Mouse (Mus musculus): ENCODE measurements at regions not wholly inside any gene's neighbourhood (a gene's known extent, or its start where the extent isn't known, plus 50 kb on each side); places are given as distances from the start of the nearest gene placed in this dataset.

DNA sequence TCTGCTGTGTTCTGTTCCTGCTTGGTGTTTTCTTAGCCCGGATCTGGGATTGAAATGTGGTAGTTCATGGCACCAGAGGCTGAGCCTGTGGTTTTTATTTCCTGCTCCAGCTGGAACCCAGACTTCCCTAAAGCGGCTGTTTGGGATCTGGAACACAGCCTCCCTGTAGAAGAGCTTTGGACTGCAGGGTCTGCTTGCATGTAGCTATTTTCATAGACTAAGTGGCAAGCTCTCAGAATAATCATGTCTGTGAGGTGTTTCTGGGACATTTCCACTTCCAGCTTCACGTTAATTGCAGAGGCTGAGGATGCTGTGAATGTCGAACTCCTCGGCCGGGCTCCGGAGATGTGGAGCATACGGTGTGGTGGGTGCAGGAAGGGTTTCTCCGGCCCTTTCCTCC, 64.1 kb upstream of the Gm5148 start:
- peak in 1 of 2 experiments; percentile 39 for DNase-seq (ENCODE audit: low spot score in 2 of 2)

DNA sequence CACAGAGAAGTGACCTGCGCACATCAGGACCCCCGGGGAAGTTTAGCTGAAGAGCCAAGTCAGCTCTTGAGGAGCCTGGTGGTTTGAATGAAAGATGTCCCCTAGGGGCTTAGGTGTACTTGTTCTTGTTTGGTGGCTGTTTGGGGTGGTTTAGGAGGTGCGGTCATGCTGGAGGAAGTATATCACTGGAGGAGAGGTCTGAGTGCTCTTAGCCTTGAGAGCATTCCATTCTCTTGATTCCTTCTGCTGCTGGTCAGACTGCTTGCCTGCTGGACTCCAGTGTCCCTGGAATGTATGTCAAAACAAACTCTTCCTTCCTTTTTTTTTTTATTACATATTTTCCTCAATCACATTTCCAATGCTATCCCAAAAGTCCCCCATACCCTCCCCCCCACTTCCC, 62.5 kb upstream of the Gm5148 start:
- DNase-seq (ENCODE audit: low spot score in 2 of 2) = no peak

DNA sequence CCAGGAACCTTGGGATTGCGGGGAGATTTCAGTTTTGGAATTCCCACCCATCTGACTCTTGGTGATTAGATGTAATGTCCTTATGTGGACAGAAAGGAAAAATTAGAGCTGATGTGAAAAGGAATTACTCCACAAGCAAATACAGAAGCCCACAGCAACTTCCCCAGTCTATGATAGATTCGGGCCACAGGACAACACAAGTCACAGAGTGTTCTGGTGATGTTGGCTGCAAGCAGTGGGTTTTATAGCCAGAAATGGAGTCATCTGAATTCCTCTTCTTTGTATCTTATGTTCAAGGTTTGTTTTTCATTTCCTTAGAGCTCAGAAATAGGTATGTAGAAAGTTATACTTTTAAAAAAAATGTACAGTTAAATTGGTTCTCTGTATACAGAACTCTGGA, 56.8 kb upstream of the Gm5148 start:
- no peak for DNase-seq (ENCODE audit: low spot score in 2 of 2)

DNA sequence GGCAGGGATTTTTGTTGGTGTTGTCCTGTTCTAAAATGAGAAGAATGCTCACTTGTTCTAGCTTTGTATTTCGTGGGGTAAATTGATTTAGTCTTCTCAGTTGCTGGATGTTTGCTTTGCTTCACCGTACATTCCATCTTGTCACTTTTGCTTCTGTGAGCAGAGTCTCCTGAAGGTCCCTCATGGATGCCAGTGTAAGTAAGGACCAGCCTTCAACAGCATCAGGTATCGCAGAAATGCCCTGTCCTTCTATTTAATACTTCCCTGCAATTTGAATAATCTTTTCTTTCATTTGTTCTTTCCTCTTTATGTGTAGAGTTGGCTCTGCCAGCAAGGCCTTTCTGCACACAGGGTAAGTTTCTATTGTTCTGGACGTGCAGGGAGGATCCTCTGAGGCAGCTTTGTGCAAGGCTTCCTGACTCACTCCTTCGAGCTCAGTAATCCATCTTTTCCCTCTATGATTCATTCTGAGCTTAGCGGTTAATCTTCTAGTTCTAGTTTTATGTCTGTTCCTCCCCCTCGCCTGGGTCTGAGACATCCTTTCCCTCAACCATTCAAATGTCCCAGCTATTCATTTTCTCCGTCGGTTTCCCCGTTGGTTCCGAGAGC, 55.7 kb upstream of the Gm5148 start:
- DNase-seq (ENCODE audit: low spot score in 2 of 2) = no peak

DNA sequence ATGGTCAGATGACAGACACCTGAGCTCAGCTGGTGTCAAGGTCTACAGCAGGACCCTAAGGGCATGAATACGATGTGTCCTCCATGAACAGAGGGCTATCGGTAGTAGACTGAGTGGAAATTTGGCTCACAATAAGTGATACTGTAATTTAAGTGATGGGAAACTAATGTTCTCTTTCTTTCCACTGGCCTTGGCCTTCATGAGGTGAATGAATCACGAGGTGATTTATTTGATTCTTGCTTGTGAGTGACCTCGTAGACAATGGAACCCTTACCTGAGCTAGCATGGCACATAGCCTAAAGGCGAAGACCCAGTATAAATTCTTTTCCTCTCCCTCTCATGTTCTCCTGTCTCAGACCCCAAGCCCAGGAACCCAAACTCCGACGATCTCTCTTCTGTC, 54.1 kb upstream of the Gm5148 start:
- no peak for DNase-seq (ENCODE audit: low spot score in 2 of 2)

DNA sequence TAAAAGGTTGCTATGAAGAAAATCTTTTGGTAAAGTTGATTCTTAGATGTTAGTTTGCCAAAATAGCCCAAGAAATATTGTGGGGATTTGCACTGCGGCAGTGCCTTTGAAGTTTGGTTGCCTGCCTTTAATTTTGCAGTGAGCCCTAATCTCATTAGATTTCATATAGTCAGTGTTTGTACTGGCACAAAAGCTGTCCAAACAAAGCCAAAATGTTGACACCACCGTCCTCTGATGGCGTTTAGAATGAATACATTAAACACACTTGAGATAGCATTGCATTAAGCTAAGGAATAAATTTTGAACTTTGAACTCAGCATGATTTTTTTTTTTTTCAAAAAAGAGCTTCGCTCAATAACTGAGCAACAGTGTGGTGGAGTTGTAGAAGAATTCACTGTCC, 51.9 kb upstream of the Gm5148 start:
- no peak for DNase-seq (ENCODE audit: low spot score in 2 of 2)
